Mouse (Mus musculus) spleen, adult 2 months (tissue): ENCODE measurements around the gene Cenph.

Experiments used
- CTCF ChIP-seq: fragments of 200-500 bp; IDR thresholded peaks from 2 replicates; pipeline ENCODE4 v1.5.1; 2011; ENCODE audit warnings: mild to moderate bottlenecking, inconsistent platforms; ENCODE audit not compliant: insufficient read depth, insufficient read length, insufficient replicate concordance; ENCODE audit errors: extremely low read depth
- POLR2A ChIP-seq: fragments of 200-500 bp; IDR thresholded peaks from 2 replicates; pipeline ENCODE4 v1.6.1; 2011; ENCODE audit warnings: low read depth, low read length, inconsistent platforms

- no peak for TF ChIP-seq POLR2A
- no peak for TF ChIP-seq CTCF
Observed at GRCm38 (mm10) chr13:100754186-100754585, 21.5 kb downstream of the Cenph start.
